Mouse (Mus musculus) forebrain, postnatal 0 days (tissue): ENCODE data around the gene Abtb1. TPM values are rescaled to one million over a fixed set of nuclear protein-coding genes. Genes with fewer than 3 reads are reported as not detected.

Experiments used
- ATAC-seq: fragments of 200-750 bp; cut with Nextera tagmentation; 2 replicates; pipeline ENCODE4 v1.8.0; 2017; ENCODE audit warnings: mild to moderate bottlenecking, moderate library complexity
- DNase-seq: peaks from one replicate; pipeline ENCODE4 v3.0.0-alpha.2; 2015
- H3K27ac ChIP-seq: fragments of 300-500 bp; sonication (generic); 2 replicates; pipeline ENCODE4 v1.5.1; 2014; ENCODE audit warnings: low read depth, mild to moderate bottlenecking, antibody characterized with exemption, low read length, moderate library complexity, mixed read lengths
- H3K27me3 ChIP-seq: fragments of 300-500 bp; sonication (generic); 2 replicates; pipeline ENCODE4 v1.6.1; 2014; ENCODE audit warnings: mild to moderate bottlenecking, low read length, mixed read lengths; ENCODE audit not compliant: insufficient read depth
- H3K36me3 ChIP-seq: fragments of 300-500 bp; sonication (generic); 2 replicates; pipeline ENCODE4 v1.6.1; 2014; ENCODE audit warnings: mild to moderate bottlenecking, moderate library complexity; ENCODE audit not compliant: insufficient read depth
- H3K4me1 ChIP-seq: fragments of 300-500 bp; sonication (generic); 2 replicates; pipeline ENCODE4 v1.6.1; 2014; ENCODE audit warnings: antibody characterized with exemption; ENCODE audit not compliant: insufficient read depth
- H3K4me2 ChIP-seq: fragments of 300-500 bp; sonication (generic); 2 replicates; pipeline ENCODE4 v1.6.1; 2014; ENCODE audit warnings: low read depth, mild to moderate bottlenecking, moderate library complexity
- H3K4me3 ChIP-seq: fragments of 300-500 bp; sonication (generic); 2 replicates; pipeline ENCODE4 v1.5.1; 2014; ENCODE audit warnings: low read depth, low read length, mixed read lengths
- H3K9ac ChIP-seq: fragments of 300-500 bp; sonication (generic); 2 replicates; pipeline ENCODE4 v1.6.1; 2014; ENCODE audit warnings: mild to moderate bottlenecking
- H3K9me3 ChIP-seq: fragments of 300-500 bp; sonication (generic); 2 replicates; pipeline ENCODE4 v1.6.1; 2016; ENCODE audit warnings: low read length
- CTCF ChIP-seq: sonication (generic); IDR thresholded peaks from 2 replicates; pipeline ENCODE4 v1.5.1; 2016; ENCODE audit warnings: antibody characterized with exemption, control low read depth, low read depth
- WGBS: fragments of 180-500 bp; shearing (Covaris S2); extraction: QIAGEN DNeasy Blood & Tissue Kit; methylation state at CpG from one replicate; pipeline ENCODE4 v1.1.7; 2014; 5-methylcytosine and 5-hydroxymethylcytosine counted together
- polyA plus RNA-seq: library from polyadenylated mRNA; unstranded; fragments of >200 nt; fragmentation: Nextera tagmentation; extraction: Ambion mirVana; gene quantifications from 2 replicates; pipeline ENCODE4 v1.2.1, GENCODE M21; 2015
- total RNA-seq: library from RNA; depleted of rRNA; stranded (reverse); fragments of >200 nt; gene quantifications from 2 replicates; pipeline ENCODE4 v1.2.3, GENCODE M21; 2014

The Abtb1 gene
- total and polyA plus RNA-seq, 2 experiments from 2014 or later = 30.4 to 50.5 TPM

DNA sequence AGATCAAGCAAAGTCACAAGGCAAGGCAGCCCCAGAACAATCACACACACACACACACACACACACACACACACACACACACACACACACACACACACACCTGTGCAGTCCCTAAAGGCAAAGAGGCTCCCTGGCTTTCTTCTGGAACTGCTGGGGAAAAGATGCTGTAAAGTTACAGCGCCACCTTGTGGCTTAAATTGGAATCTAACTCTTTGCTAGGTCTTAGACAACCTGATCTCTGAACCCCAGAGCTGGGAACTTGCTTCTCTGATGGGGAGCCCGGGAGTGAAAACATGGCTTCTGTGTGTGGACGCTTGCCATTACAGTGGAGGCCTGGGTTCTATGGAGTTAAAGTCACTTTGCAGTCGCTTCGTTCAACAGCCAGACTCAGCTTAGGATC lies 13.9 kb upstream of the Abtb1 start:
- Histone ChIP-seq H3K27ac (no peak overlapping the region), H3K9ac (no peak overlapping the region), H3K9me3 (no peaks in the 10 kb centered on the region), H3K4me3 (no peak overlapping the region), H3K27me3 (no peaks in the 10 kb centered on the region), H3K36me3 (peaks cover 61% of the 10 kb centered on the region), H3K4me1 (no peaks in the 10 kb centered on the region), H3K4me2 (no peak overlapping the region)
- TF ChIP-seq CTCF = peak; percentile 82
- peak; percentile 75 for ATAC-seq
- WGBS = 23% methylated on average over 5 of the region's 5 CpGs
- DNase-seq = peak; percentile 82

- H3K4me3 ChIP-seq = no peak overlapping the region
- no peak for TF ChIP-seq CTCF
- H3K27ac ChIP-seq = no peak overlapping the region
- no peaks in the 10 kb centered on the region for H3K9me3 ChIP-seq
- 81% methylated on average over 5 of the region's 5 CpGs for WGBS
- no peak overlapping the region for H3K9ac ChIP-seq
- ATAC-seq (no peak), DNase-seq (no peak)
- H3K4me2 ChIP-seq = no peak overlapping the region
- no peaks in the 10 kb centered on the region for H3K27me3 ChIP-seq
- H3K4me1 ChIP-seq = no peaks in the 10 kb centered on the region
- H3K36me3 ChIP-seq = peaks cover 58% of the 10 kb centered on the region
Observed at GRCm38 (mm10) chr6:88854509-88854908, 12.7 kb upstream of the Abtb1 start.

- Histone ChIP-seq H3K27ac (no peak overlapping the region), H3K9me3 (no peaks in the 10 kb centered on the region), H3K4me3 (no peak overlapping the region), H3K4me2 (no peak overlapping the region), H3K27me3 (no peaks in the 10 kb centered on the region), H3K9ac (no peak overlapping the region), H3K4me1 (no peaks in the 10 kb centered on the region), H3K36me3 (peaks cover 78% of the 10 kb centered on the region)
- DNase-seq (no peak), ATAC-seq (no peak)
- WGBS = 87% methylated on average over 7 of the region's 7 CpGs
- TF ChIP-seq CTCF = peak; percentile 13; the same call in 1 of the 2 replicates
Observed at GRCm38 (mm10) chr6:88850034-88850433, 8.2 kb upstream of the Abtb1 start.

DNA sequence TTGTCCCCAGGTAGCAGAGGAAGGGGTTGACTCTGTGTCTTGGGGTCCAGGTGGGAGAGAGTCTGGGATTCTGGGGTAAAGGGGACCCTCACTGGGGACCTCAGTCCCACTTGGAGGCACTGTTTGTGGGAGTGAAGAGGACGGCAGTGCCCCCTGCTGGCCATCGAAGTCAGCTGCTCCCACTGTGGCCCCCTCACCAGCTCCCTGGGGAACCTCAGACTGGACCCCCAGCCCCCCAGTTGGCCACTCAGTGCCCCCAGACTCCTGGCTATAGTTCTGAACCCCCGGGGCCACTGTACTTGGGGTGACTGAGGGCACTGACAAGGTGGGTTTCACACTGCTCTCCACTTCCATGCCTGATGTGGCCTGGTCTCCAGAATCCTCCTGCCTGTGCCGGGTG lies 7.5 kb upstream of the Abtb1 start:
- H3K4me3 ChIP-seq = no peak overlapping the region
- ATAC-seq (no peak), DNase-seq (no peak)
- no peak overlapping the region for H3K27ac ChIP-seq
- peak; percentile 65 for TF ChIP-seq CTCF
- H3K36me3 ChIP-seq = peaks cover 75% of the 10 kb centered on the region
- H3K9ac ChIP-seq = no peak overlapping the region
- H3K4me1 ChIP-seq = no peaks in the 10 kb centered on the region
- H3K27me3 ChIP-seq = no peaks in the 10 kb centered on the region
- 45% methylated on average over 4 of the region's 4 CpGs for WGBS
- no peaks in the 10 kb centered on the region for H3K9me3 ChIP-seq
- H3K4me2 ChIP-seq = no peak overlapping the region

DNA sequence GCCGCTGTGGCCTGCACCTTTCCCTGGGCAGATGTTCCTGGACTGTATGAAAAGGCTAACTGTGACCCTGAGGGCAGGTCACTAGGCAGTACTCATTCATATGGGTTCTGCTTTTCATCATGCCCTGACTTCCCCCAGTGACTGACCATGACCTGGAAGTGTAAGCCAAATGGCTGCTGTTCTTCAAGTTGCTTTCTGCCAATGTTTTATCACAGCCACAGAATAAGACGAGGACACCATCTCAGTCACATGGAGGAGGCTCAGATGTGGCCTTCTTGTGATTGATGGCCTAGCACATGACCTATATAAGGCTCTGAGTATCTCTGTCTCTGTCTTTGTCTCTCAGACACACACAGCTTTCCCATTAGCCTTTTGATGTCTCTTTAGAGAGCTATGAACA lies 5.8 kb upstream of the Abtb1 start:
- H3K36me3 ChIP-seq = peaks cover 70% of the 10 kb centered on the region

DNA sequence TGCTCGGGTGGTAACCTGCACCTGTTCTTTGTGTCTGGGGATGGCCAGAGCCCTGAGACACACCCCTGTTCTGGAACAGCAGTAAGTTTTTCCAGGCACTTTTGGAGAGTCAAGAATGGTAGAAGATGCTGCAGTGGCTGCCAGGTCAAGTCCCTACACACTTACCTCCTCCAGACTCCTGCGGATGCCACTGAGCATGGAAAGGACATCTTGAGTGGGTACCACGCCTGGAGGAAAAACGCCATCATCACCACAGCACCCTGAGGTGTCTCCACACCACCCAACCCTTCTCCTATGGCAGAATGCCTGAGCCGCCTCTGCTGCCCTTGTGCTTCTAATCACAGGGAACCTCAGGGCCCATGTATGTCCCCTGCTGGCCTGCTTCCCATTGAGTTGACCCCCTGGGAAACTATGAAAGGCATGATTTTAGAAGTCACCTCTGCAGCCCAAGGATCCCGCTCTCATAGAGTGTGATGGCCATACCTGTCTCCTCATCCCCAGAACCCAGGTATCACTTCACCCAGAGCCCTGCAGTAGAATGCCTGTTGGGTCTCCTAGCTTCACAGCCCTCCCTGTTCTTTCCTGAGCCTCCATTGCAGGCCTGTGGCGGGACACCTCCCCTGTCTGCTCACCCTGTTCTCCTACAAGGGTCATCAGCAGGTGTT lies 3.2 kb upstream of the Abtb1 start:
- Histone ChIP-seq H3K4me2 (no peak overlapping the region), H3K9me3 (no peaks in the 10 kb centered on the region), H3K4me3 (no peak overlapping the region), H3K36me3 (peaks cover 60% of the 10 kb centered on the region), H3K4me1 (peaks cover 12% of the 10 kb centered on the region), H3K27me3 (no peaks in the 10 kb centered on the region), H3K9ac (no peak overlapping the region), H3K27ac (no peak overlapping the region)
- WGBS = 83% methylated on average over 7 of the region's 7 CpGs
- ATAC-seq (no peak), DNase-seq (no peak)
- no peak for TF ChIP-seq CTCF

More for the DNA sequence above, 5.8 kb upstream of the Abtb1 start:
- Histone ChIP-seq H3K4me1 (no peaks in the 10 kb centered on the region), H3K9me3 (no peaks in the 10 kb centered on the region), H3K27ac (no peak overlapping the region), H3K4me3 (no peak overlapping the region), H3K4me2 (no peak overlapping the region), H3K9ac (no peak overlapping the region), H3K27me3 (no peaks in the 10 kb centered on the region)
- DNase-seq (no peak), ATAC-seq (no peak)
- WGBS = 82% methylated on average over 2 of the region's 2 CpGs
- TF ChIP-seq CTCF = no peak

DNA sequence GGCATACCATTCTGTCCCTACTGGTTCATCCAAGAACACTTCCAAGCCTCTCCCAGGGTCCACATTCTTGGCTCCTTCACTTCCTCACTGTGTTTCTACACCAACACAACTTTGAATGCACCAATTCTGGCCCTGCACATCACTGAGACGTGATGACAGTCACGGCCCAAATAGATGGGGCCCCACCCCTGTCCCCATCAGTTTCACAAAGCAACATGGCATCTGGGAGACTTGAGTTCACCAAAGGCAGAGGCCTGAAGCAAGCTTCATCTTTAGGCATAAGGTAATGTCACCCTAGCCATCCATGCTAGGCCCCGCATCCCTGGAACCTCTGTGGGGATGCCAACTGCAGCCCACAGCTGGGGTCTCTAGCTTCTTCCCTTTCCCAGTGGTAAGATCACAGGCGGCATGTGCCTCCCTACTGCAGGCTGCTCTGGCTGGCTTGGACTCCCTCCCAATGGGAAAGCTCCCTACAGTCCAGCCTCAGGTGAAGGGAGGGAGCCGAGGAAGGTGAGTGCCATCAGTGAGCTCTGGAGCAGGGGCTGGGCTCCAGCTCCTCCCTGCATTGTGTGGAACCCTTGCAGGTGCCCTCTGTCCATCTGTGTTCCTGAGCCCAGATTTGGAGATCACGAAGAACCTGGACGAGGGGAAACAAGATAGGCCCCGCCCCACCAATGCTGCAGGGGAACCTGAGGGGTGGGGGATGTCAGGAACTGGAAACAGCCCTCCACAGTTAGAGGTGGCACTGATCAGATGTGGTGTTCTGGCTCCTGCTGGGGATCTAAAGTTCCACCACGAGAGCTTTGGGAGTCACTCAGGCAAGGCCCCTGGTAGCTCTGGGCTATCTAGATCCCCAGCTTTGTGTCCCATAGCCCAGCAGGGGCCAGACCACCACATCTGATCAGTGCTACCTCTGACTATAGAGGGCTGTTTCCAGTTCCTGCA lies 2.3 kb upstream of the Abtb1 start:
- no peak for DNase-seq
- 73% methylated on average over 9 of the region's 9 CpGs for WGBS
- ATAC-seq = no peak
- no peaks in the 10 kb centered on the region for H3K27me3 ChIP-seq
- TF ChIP-seq CTCF = no peak
- H3K4me2 ChIP-seq = no peak overlapping the region
- H3K36me3 ChIP-seq = peaks cover 53% of the 10 kb centered on the region
- no peak overlapping the region for H3K27ac ChIP-seq
- no peaks in the 10 kb centered on the region for H3K9me3 ChIP-seq
- no peak overlapping the region for H3K9ac ChIP-seq
- no peak overlapping the region for H3K4me3 ChIP-seq
- peaks cover 12% of the 10 kb centered on the region for H3K4me1 ChIP-seq
